Mouse (Mus musculus) thymus, postnatal 36 days (tissue): ENCODE results near the gene Cldn24.
A peak's percentile ranks its signal among the peaks of the same experiment; 100 is the strongest.

Experiments
- DNase-seq, 2 experiments: peaks; one replicate each; pipeline ENCODE4 v3.0.0; 2022; ENCODE audit warnings: mixed read lengths in 2 of 2

Gene Cldn24

DNA sequence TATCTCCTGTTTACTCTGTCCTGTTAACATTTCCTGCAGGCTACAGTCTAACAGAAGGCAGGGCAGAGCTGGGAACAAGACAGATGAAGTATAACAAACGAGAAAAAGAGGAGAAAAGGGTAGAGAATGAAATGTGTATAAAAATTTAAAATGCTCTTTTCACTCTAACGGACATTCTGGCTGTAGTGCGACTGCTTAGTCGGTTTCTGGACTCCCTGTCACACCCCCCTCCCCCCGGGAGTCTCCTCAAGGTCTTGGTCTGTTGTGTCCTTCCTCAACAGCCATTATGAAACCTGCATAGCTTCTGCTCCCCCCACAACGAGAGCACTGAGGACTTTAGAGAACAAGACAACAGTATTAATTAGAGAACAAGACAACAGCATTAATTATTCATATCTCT, 10.7 kb downstream of the Cldn24 start:
- DNase-seq: no peak

DNA sequence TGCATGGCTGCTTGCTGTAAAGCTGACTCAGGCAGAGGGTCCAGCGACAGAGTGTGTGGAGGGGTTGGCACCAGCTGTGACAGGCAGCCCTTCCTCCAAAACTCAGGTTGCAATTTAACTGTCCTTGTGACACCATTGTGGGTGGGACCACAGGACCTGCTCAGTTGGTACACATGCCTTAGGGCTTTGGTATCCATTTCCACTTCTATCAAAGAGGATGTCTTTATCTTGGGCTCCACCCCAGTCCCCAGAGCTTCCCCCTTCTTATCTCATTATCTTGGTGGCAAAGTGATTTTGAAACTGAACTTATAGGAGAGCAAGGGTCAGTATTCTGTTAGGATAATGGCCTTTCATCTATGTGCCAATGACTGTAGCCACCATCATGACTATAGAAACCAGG, 12.0 kb downstream of the Cldn24 start:
- DNase-seq: no peak

DNA sequence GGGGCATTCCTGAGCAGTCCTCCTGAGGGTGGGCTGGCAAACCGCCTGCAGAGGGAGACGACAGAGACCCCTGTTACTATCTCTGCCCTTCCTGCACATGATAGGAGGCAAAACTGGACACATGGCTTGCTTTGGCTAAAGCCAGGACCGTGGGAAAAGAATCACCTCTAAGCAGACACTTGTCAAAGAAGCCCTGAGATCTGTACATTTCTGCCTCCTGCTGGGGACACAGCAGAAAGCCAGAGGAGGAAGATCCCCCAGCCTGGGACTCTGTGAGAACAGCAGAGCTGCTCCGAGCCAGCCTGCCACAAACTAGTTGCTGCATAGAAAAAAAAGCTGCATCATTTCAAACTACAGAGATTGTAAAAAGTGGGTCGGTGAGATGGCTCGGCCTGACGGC, 21.1 kb downstream of the Cldn24 start:
- no peak for DNase-seq

- no peak for DNase-seq
Measured at GRCm38 (mm10) chr8:47843651-47844050, 21.7 kb downstream of the Cldn24 start.

DNA sequence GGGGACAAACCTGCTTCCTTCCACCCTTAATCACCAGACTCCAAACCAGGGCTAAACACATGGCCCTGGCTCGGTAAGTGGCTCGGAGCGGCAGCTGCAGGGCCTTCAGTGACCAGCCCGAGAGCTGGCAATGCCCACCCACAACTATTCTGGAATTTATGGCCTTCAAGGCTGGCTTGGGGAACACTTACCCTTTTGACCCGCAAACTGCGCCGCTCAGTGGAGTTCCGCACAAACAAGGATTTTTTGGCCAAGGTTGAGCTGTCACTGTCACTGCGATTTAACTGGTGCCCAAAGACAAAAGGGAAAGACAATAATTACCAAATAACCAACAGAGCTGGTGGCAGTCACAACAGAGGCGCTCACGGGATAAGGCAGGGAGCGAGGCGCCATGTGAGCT, 24.0 kb downstream of the Cldn24 start:
- DNase-seq: no peak

GRCm38 (mm10) chr8:47847161-47847560, 25.2 kb downstream of the Cldn24 start:
- DNase-seq: no peak

DNA sequence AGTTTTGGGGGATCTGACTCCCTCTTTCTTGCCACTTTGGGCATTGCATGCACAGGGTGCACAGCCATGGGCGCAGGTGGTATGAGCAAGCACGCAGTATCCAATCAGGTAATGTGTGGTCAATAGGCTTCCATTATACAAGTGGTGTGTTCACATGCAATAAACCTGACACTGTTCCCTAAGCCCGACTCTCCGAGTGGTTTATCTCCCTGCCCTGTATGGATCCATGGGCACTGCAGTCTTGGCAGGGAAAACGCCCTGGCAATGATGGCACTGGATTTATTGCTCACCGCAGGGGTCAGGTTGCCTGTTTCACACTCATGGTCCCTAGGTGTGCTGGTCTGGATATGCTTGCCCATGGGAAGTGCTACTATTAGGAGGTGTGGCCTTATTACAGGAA, 26.0 kb downstream of the Cldn24 start:
- DNase-seq: no peak

DNA sequence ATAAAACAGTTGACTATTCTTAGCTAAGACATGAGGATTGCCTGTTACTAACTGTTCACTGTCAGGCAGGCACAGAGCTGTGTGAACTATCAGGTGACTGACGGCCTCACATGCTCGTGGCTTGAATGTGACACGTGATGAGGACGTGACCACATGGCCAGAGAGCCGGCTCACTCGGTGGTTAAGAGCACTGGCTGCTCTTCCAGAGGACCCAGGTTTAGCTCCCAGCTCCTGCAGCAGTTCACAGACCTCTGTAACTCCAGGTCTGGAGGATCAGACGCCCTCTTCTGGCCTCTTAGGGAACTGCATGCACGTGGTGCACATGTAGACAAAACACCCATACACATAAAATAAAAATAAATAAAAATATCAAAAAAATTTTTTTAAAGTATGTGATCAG, 27.9 kb downstream of the Cldn24 start:
- peak in 1 of 2 experiments; percentile 15 for DNase-seq

DNA sequence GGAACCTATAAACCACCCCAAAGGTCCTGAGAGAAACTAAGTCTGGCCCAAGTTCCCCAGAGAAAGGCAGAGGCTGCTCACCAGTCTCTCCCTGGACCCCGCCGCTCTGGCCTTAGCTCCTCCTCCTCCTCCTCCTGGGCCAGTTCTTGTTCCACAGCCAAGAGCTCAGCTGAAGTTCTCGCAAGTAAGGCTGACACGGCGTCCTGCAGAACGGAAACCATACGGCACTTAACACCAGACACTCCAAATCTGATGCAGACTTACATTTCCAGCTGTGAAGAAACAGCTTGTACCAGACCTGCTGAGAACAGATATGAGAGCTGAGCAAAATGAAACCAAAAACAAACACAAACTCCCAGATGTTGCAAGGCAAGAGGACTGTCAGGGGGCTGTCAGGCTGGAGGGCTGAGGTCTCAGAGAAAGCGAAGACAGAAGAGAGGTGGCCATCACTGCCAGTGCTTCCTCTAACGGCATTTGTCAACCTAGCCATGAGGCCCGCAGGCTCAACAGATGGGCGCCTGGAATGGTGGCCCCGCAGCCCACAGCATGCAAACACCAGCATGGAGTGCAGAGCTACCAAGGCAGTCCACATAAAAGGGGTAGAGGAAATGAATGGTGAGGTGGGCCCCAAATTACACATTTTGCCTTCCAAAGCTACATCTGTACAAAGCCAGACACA, 30.0 kb downstream of the Cldn24 start:
- peak; percentile 19 to 26 for DNase-seq

DNA sequence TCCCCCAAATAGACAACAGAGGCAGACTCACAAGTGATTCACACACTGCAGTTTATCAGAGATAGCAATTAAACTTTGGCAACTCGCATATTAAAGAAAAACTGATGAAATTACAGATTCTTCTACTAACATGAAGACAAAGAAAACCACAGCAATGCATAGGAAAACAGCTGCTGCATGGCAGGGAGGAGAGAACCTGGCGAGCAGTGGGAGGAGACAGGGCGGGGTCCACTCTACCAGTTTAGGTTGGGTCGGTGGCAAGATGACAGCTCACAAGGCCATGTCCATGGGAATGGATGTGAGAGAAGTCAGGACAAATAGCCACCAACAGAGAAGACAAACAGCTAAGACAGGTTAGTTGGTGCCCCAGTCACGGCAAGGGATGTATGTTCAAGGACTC, 30.8 kb downstream of the Cldn24 start:
- peak; percentile 36 to 44 for DNase-seq

GRCm38 (mm10) chr8:47853356-47853755, 31.4 kb downstream of the Cldn24 start:
- no peak for DNase-seq

GRCm38 (mm10) chr8:47859259-47859658, 37.3 kb downstream of the Cldn24 start:
- DNase-seq: no peak

GRCm38 (mm10) chr8:47866568-47866967, 44.6 kb downstream of the Cldn24 start:
- no peak for DNase-seq

GRCm38 (mm10) chr8:47867067-47867466, 45.1 kb downstream of the Cldn24 start:
- DNase-seq: peak; percentile 67 to 73
